Mouse (Mus musculus): ENCODE results near the gene Acadm.

GRCm38 (mm10) chr3:153921147-153921910, 23.1 kb downstream of the Acadm start:
- TF ChIP-seq CTCF (conservative IDR thresholded peaks at IDR 0.05; ENCODE audit: low read length) (no peak), POU5F1 (IDR thresholded peaks at IDR 0.05; ENCODE audit: borderline replicate concordance, low read length) (no peak)

All from E14TG2a.4 (cell line).